Mouse (Mus musculus) liver, adult 2 months (tissue): Measurements from ENCODE around the gene Amhr2. TPM values are rescaled to one million over a fixed set of nuclear protein-coding genes. Genes with fewer than 3 reads are reported as not detected.
A peak's percentile ranks its signal among the peaks of the same experiment; 100 is the strongest.

Source experiments
- DNase-seq: peaks from one replicate; pipeline ENCODE4 v3.0.0-alpha.2; 2011; ENCODE audit warnings: low read depth, low spot score; ENCODE audit errors: extremely low read depth
- H3K27ac ChIP-seq: fragments of 200-500 bp; replicated peaks from 2 replicates; pipeline ENCODE4 v1.5.1; 2012; ENCODE audit warnings: low read depth, mild to moderate bottlenecking, control low read depth, inconsistent platforms, low read length; ENCODE audit not compliant: insufficient read depth
- H3K27me3 ChIP-seq: fragments of 200-500 bp; 2 replicates; pipeline ENCODE4 v1.6.1; 2012; ENCODE audit warnings: mild to moderate bottlenecking, moderate library complexity, low read length, inconsistent platforms; ENCODE audit not compliant: control insufficient read depth, insufficient read depth
- H3K36me3 ChIP-seq: fragments of 200-500 bp; 2 replicates; pipeline ENCODE4 v1.6.1; 2012; ENCODE audit warnings: low read length, inconsistent platforms; ENCODE audit not compliant: control insufficient read depth, insufficient read depth
- H3K4me1 ChIP-seq: fragments of 200-500 bp; 2 replicates; pipeline ENCODE4 v1.6.1; 2011; ENCODE audit warnings: low read length; ENCODE audit not compliant: control insufficient read depth, insufficient read depth
- H3K4me3 ChIP-seq: fragments of 200-500 bp; 2 replicates; pipeline ENCODE4 v1.5.1; 2011; ENCODE audit warnings: low read depth, mild to moderate bottlenecking, control low read depth, low read length, moderate library complexity; ENCODE audit not compliant: insufficient read depth
- H3K79me2 ChIP-seq: fragments of 200-500 bp; 2 replicates; pipeline ENCODE4 v1.6.1; 2012; ENCODE audit warnings: inconsistent platforms, mild to moderate bottlenecking, low read length, moderate library complexity; ENCODE audit not compliant: control insufficient read depth, insufficient read depth
- H3K9ac ChIP-seq: fragments of 200-500 bp; 2 replicates; pipeline ENCODE4 v1.6.1; 2012; ENCODE audit warnings: low read depth, mild to moderate bottlenecking, control low read depth, inconsistent platforms, low read length
- CTCF ChIP-seq: fragments of 200-500 bp; IDR thresholded peaks from 2 replicates; pipeline ENCODE4 v1.5.1; 2011; ENCODE audit warnings: low read depth, low read length, control low read depth
- POLR2A ChIP-seq: fragments of 200-500 bp; IDR thresholded peaks from 2 replicates; pipeline ENCODE4 v1.6.1; 2011; ENCODE audit warnings: low read length, control low read depth; ENCODE audit not compliant: insufficient read depth; ENCODE audit errors: extremely low read depth
- WGBS: fragments of 180-500 bp; shearing (Covaris S2); methylation state at CpG from one replicate; pipeline ENCODE4 v1.1.7; 2018; 5-methylcytosine and 5-hydroxymethylcytosine counted together
- polyA plus RNA-seq: library from polyadenylated mRNA; depleted of rRNA; stranded (reverse); fragments of >200 nt; gene quantifications from 2 replicates; pipeline ENCODE4 v1.2.3, GENCODE M21; 2012
- total RNA-seq: library from RNA; depleted of rRNA; stranded (reverse); fragments of >200 nt; gene quantifications from 2 replicates; pipeline ENCODE4 v1.2.3, GENCODE M21; 2014

Gene Amhr2
- total and polyA plus RNA-seq, 2 experiments = 0.09 to 0.40 TPM

- no peaks in the 10 kb centered on the region for H3K36me3 ChIP-seq
- H3K27ac ChIP-seq = no peak overlapping the region
- no peak for DNase-seq
- H3K9ac ChIP-seq = no peak overlapping the region
- TF ChIP-seq CTCF (peak; percentile 74), POLR2A (no peak)
- H3K27me3 ChIP-seq = no peaks in the 10 kb centered on the region
- H3K79me2 ChIP-seq = no peaks in the 10 kb centered on the region; the same call in 1 of the 2 replicates
- H3K4me3 ChIP-seq = no peak overlapping the region
- H3K4me1 ChIP-seq = peaks cover 9% of the 10 kb centered on the region
- 53% methylated on average over 6 of the region's 6 CpGs for WGBS
Observed at GRCm38 (mm10) chr15:102455993-102456392, 10.8 kb downstream of the Amhr2 start.

GRCm38 (mm10) chr15:102458050-102458736 lies 13.0 kb downstream of the Amhr2 start:
- Histone ChIP-seq H3K4me1 (peaks cover 9% of the 10 kb centered on the region), H3K27ac (peak overlapping the region; percentile 14), H3K4me3 (no peak overlapping the region), H3K27me3 (no peaks in the 10 kb centered on the region), H3K36me3 (peaks cover 3% of the 10 kb centered on the region; the same call in 1 of the 2 replicates), H3K79me2 (no peaks in the 10 kb centered on the region; the same call in 1 of the 2 replicates), H3K9ac (no peak overlapping the region)
- TF ChIP-seq CTCF (no peak), POLR2A (no peak)
- DNase-seq = no peak
- WGBS = 65% methylated on average over 5 of the region's 5 CpGs

GRCm38 (mm10) chr15:102458904-102459317 lies 13.7 kb downstream of the Amhr2 start, which contains the start of gene Prr13:
Gene Prr13 (plus strand): TSS chr15:102459028.
- peak; percentile 76 for TF ChIP-seq CTCF
- TF ChIP-seq POLR2A = peak; percentile 79
- Histone ChIP-seq H3K4me1 (peaks cover 9% of the 10 kb centered on the region), H3K27ac (peak within 1 kb of the TSS; percentile 53), H3K4me3 (peak within 1 kb of the TSS; percentile 68), H3K9ac (peak within 1 kb of the TSS; percentile 70), H3K79me2 (no peaks in the 10 kb centered on the region; the same call in 1 of the 2 replicates), H3K36me3 (peaks cover 5% of the 10 kb centered on the region; the same call in 1 of the 2 replicates), H3K27me3 (no peaks in the 10 kb centered on the region)
- peak; percentile 98 for DNase-seq
- WGBS = under 1% methylated on average over 19 of the region's 19 CpGs

GRCm38 (mm10) chr15:102459381-102459780 lies 14.2 kb downstream of the Amhr2 start:
- H3K27ac ChIP-seq = peak overlapping the region; percentile 53; the same call in 1 of the 2 replicates
- TF ChIP-seq CTCF = no peak
- TF ChIP-seq POLR2A = no peak
- WGBS = 13% methylated on average over 6 of the region's 6 CpGs
- no peaks in the 10 kb centered on the region; the same call in 1 of the 2 replicates for H3K79me2 ChIP-seq
- peaks cover 7% of the 10 kb centered on the region; the same call in 1 of the 2 replicates for H3K36me3 ChIP-seq
- peaks cover 9% of the 10 kb centered on the region for H3K4me1 ChIP-seq
- H3K27me3 ChIP-seq = no peaks in the 10 kb centered on the region
- H3K9ac ChIP-seq = peak overlapping the region; percentile 70
- no peak for DNase-seq
- peak overlapping the region; percentile 68 for H3K4me3 ChIP-seq

GRCm38 (mm10) chr15:102459847-102460246 lies 14.7 kb downstream of the Amhr2 start:
- WGBS = 56% methylated on average over 5 of the region's 5 CpGs
- H3K79me2 ChIP-seq = no peaks in the 10 kb centered on the region; the same call in 1 of the 2 replicates
- peaks cover 9% of the 10 kb centered on the region for H3K4me1 ChIP-seq
- DNase-seq = no peak
- peaks cover 7% of the 10 kb centered on the region; the same call in 1 of the 2 replicates for H3K36me3 ChIP-seq
- no peak overlapping the region for H3K9ac ChIP-seq
- H3K4me3 ChIP-seq = no peak overlapping the region; the same call in 1 of the 2 replicates
- no peak overlapping the region for H3K27ac ChIP-seq
- H3K27me3 ChIP-seq = no peaks in the 10 kb centered on the region
- TF ChIP-seq CTCF (no peak), POLR2A (no peak)

- H3K27me3 ChIP-seq = no peaks in the 10 kb centered on the region
- no peaks in the 10 kb centered on the region; the same call in 1 of the 2 replicates for H3K79me2 ChIP-seq
- DNase-seq = no peak
- peak overlapping the region; percentile 15; the same call in 1 of the 2 replicates for H3K4me3 ChIP-seq
- 73% methylated on average over 12 of the region's 12 CpGs for WGBS
- H3K4me1 ChIP-seq = peaks cover 9% of the 10 kb centered on the region
- peaks cover 7% of the 10 kb centered on the region; the same call in 1 of the 2 replicates for H3K36me3 ChIP-seq
- no peak overlapping the region for H3K9ac ChIP-seq
- TF ChIP-seq POLR2A = no peak
- TF ChIP-seq CTCF = no peak
- no peak overlapping the region for H3K27ac ChIP-seq
Observed at GRCm38 (mm10) chr15:102460409-102460808, 15.2 kb downstream of the Amhr2 start.
